Mouse (Mus musculus) adrenal gland, postnatal 36 days (tissue): Measurements from ENCODE around the gene Tmem30c. TPM values are rescaled to one million over a fixed set of nuclear protein-coding genes. Genes with fewer than 3 reads are reported as not detected.

Experiments used
- DNase-seq, 2 experiments: peaks; one replicate each; pipeline ENCODE4 v3.0.0; 2021; ENCODE audit warnings: mixed read lengths in 1 of 2
- long read RNA-seq, 2 experiments: library from polyadenylated mRNA; stranded (forward); transcript quantifications; one replicate each; pipeline ENCODE4 v2.0.0; 2021; ENCODE audit warnings: borderline sequencing depth in 2 of 2
- total RNA-seq, 2 experiments: library from RNA; stranded (reverse); gene quantifications; 2 replicates each; pipeline ENCODE4 v1.2.3; 2021

The Tmem30c gene
- total RNA-seq, result not detected
- long read RNA-seq, experiment 1, result 0 reads
- long read RNA-seq, experiment 2, result 0 reads

DNA sequence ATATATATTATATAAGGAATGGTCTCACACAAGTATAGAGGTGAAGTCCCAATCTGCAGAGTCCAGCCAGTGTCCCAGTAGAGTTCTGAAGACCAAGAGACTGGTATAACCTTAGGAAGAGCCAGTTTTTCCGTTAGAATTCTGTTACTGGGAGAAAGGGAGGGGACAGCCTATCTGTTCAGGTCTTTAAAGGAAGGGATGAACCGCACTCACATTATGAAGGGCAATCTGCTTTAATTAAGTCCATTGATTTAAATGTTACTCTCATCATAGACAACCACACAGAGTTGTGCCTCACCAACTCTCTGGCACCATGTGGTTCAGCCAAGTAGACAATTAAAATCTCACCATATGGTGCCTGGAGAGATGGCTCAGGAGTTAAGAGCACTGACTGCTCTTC lies at the start of gene Tmem30c:
Gene Tmem30c, minus strand, starts transcription at position 101 of the 400 bp plus-strand sequence.
- DNase-seq, result no peak

DNA sequence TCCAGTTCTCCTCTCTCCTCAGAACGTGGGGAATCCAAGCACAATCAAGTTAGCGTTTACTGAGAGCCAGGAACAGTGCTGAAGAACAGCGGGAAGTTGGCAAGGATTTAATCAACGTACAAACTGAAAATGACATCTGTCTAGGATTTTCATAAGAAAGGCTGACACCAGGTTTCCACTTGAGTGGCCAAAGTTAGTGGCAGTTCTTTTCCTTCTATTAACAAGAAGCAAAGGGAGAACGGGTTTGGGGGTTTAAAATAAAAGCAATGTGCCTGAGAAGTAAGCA lies 47.9 kb upstream of the Tmem30c start:
- no peak for DNase-seq

DNA sequence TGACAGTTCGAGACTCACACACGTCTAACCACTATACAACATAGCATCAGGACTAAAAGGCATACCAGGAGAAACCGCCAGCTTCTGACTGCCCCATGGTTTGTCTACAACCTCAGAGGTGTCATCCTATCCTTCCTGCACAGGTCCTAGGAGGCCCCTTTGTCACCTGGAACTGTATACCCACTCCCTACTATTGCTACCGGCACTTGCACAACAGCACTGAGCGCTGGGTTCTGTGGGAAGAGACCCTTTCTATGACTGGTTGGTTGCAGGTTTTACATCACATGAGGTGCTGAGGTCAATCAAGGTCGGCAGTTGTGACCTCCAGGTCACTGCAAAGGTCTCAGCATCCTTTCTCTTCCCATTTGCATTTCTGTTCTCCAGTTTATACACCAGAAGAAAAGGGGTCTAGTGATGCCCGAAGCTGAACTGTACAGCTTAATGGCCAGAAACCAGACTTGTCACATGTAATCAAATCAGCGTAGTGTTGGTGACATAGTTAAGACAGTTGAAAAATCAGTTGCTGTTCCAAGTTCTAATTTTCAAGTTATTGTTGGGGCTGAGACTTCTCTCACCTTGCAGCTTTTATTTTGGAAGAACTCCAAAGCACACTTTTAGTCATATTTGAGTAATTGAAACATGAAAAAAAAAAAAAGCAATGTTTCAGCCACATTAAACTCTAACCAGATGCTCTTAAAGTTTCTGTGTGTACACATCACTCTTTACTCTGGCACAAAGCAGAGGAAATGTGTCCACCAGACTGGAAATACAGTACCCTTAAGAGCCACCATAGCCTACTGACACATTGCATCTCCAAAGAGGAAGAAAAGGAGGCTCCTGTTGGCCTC lies 47.3 kb upstream of the Tmem30c start:
- DNase-seq, result no peak

DNA sequence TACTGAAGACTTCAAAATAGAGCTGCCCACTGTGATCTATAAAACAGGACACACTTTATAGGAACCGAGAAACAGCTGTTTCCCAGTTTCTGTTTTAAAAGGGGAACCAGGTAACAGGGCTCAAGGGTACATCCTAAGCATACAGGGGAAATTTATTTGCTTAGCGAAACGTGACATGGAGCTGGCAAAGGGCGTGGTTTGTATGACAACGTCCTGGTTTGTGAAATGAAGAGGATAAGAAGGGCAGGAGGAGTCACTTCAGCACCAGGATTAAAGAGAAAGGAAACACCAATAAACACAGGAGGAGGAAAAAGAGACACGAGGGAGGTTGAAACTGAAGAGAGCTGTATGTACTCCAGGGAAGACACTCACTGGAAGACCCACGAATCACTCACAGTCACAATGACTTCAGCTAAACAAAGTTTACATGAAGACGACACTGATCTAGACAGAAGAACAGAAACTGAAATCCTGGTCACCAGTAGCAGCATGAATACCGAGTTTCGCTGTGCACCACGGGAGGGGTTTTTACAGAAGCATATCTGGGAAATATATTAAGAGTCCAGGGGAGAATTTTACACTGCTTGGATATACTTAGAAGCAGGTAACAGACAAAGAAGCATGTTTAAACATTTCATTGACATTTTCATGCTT lies 44.2 kb upstream of the Tmem30c start:
- DNase-seq, result peak in 1 of 2 experiments; percentile 41

DNA sequence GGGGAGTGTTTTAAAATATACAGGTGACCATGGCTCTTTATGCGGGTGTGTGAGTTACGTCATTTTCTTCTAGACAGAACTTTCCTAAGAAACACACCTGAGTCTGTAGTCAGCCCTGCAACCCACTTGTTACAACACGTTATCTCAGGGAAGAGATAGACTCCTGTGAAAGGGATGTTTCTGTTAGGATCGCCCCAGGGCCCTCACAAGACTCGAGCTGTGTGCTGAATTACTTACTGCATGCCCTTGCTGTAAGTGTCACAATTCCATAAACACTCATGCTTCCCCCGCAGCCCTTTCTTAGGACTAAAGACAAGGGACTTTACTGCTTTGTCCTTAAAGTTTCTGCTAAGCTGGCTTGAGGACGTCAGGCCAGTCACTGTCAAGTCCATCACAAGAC lies 39.6 kb upstream of the Tmem30c start:
- no peak for DNase-seq

DNA sequence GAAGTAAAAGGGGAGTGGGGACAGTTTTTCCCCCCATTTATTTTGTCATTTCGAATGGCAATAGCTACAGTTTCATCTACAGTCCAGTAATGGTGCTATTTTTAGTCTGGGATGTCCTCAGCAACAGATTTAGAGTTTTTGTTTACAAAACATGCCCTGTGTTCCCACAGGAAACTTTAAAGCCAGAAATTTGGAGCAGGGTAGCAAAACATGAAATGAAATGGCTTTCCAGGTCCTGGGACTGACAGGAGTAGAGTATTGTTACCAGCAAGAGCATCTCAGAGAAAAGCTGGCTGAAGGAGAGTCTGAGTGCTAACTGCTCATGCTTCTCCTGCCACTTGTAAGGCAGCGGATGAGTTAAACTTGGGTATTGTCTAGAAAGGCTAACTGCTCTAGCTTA lies 37.4 kb upstream of the Tmem30c start:
- no peak for DNase-seq

DNA sequence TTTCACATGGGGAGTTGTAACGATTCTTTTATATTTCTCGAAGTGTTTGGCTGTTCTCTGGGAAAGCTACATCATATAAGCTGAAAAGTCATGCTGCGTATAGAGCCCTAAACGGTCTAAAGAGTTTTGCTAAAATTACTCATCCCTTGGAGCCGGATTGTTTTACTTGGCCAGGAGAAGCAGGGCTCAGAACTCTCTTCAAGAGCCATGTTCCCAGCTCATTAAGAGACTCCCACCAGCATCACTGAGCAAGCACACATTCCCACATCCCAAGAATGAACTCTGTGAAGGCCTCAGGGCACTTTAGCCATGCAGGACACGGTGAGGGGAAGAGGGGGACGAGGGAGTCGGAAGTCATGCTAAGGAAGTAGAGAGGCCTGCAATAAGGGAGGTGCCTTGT lies 36.4 kb upstream of the Tmem30c start:
- no peak for DNase-seq

DNA sequence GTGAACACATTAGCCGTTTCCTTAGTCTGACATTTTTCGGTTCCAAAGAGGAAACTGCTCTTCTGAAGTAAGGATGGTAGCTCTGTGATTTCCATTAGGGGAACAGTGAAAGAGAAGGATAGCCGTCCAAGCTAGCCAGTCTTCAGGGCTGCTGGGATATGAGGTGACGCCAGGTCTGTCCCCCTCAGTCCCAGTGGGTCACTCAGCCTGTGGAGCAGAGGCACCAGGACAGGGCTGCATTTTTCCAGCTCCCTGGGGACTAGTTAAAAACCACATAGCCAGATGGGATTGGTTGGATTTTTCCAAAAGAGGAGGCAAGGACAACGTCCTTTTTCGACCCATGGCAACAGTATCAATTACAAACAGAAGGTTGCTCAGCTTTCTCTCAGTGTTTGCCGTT lies 34.3 kb upstream of the Tmem30c start:
- no peak for DNase-seq

DNA sequence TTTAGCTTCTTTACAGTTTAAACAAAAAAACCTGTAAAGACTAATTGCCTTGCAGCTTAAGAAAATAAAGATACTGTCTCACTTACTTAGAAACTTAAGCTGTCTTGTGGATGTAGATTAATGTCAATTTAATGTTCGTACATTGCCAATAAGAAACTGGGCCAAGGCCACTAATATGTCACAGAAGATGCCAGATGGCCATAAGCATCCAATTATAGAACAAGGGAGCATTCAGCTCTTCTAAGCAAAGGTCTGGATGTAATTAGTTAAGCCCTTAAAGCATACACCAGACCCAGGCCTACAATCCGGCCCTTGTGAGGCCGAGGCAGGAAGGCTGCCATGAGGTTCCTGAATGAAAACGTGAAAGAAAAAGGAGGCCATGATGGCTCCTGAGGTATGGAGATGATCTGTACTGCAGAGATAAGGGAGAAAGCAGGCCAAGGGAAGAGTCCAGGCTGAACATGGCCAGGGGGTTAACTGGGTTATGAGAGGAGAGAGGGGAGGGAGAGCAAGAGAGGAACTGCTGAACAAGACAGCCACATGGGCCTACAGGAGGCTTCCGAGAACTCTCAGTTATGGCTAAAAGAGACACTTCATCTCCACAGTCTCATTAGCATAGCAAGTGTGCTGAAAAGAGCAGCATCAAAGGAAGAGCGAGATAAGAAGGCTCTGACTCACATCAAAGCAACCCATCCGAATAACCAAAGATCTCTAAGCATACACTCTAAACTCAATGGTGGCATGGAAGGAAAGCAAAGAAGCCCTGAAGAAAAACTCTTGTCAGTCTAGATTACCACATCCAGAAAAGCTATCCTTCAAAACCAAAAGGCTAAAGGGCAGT lies 26.8 kb upstream of the Tmem30c start:
- DNase-seq, result no peak

DNA sequence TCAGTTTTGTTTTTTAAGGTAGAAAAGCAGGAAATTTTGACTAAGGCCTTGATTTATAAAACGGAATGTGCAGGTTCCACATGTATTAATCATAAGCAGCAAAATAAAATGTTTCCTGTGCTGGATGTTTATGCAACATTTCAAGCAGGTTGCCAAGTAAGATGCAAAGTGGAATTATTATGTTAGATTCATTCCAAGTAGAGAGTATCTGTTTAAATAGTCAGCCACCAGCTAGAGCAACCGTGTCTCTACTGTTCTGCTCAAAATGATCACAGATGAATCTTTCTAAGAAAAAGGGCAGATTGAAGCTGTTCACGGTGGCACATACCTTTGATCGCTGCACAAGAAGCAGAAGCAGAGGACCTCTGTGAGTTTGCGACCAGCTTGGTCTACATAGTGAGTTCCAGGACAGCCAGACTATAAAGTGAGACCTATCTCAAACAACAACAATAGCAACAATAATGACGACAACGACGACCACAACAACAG lies 26.0 kb upstream of the Tmem30c start:
- no peak for DNase-seq

DNA sequence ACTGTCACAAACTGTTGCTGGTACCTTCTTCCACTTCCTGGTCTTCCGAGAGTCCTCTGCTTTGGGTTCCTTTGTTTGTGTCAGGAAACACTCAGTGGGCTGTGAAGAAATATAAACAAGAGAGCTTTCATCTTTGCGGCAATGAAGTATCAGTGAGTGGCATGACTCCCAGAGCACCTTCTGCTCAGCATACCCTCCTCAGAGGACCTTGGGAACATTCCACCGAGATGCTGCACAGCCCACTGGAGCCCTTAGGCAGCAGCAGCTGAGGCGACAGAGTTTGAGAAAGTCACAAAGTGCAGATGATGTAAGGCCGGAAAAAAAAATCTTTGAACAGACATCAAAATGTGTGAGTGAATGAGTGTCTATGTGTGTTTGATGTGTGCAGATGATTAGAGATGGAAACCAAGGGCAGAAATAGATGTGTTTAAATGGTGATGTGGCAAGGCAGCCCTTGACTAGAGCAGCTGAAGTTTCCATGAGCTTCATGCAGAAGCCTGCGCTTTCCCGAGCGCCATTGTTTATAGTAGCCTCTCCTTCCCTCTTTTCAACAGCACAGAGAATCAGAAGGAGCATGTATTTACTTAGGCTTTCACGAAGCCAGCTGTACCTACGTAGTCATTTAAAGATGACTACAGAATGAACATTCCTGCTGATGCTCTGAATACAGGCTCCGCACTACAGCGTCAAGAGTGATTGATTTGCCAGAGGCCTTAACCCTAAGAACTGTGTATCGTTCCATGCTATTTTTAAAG lies 25.4 kb upstream of the Tmem30c start:
- DNase-seq, result peak in 1 of 2 experiments; percentile 33

DNA sequence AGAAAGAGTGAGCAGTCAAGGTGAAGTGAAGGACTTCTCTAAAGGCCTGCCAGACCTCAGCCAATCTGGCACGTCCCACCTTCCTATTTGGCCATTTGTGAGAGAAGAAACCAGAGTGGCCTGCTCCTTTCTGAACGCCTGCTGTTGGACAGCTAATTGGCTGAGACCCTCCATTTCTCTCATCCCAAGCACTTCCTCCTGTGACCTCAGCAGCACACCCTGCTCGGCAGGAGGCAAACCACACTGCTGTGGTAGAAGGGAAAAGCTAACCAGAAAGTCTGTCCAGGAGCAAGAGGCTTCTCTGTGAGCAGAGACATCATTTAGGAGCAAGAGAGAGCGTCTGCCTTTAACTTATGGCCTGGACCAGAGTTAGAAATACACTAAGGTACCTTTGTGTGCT lies 24.5 kb upstream of the Tmem30c start:
- DNase-seq, result no peak

DNA sequence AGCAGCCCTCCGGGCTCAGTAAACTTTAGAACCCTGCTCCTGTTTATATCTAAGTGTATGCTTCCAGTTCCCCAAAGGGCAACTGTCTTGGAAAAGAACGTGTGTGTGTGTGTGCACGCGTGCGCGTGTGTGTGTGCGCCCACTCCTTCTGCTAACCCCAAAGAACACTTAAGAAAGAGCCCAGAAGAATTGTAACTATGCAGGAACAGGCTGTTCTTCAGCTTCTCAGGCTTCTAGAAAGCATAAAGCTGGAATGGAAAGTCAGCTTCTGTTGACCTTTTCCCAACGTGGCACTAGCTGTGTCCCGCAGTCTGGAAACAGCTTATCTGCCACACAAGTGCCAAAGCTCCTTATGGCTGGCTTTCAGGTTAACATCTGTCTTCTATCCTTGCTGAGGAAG lies 22.4 kb upstream of the Tmem30c start:
- DNase-seq, result no peak

DNA sequence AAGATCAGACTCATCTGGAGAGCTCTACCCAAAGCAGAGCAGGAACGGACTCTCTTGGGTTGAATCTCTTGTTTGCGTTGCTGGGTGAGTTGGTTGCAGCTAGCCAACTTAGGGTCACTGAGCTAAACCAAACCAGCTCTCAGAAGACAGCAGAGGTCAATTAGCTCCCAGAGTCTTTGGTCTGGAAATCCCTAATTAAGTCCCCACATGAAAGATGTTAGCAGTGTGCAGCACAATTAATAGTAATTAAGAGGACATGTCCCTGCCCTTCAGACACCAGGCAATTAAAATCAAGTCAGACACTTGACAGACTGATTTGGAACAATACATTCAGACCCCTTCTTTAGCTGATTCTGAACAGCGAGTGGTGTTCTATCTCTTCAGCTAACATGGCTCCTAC lies 21.6 kb upstream of the Tmem30c start:
- no peak for DNase-seq

DNA sequence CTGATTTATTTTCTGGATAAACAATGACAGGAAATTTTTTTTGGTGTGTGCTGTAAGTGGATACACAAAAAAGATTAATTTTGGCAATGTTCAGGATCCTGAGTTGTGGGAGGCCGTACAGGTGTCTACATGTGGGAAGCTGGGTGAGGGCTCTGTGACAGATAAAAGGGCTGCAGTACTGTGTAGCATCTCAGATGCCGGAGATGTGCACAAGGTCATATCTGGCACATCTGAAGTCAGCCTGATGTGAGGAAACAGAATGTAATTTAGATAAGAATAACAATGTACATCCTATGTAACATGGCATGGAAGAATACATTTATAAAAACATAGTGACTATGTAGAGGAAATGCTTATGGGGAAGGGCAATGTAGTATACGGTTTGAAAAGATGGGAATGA lies 20.8 kb upstream of the Tmem30c start:
- no peak for DNase-seq

DNA sequence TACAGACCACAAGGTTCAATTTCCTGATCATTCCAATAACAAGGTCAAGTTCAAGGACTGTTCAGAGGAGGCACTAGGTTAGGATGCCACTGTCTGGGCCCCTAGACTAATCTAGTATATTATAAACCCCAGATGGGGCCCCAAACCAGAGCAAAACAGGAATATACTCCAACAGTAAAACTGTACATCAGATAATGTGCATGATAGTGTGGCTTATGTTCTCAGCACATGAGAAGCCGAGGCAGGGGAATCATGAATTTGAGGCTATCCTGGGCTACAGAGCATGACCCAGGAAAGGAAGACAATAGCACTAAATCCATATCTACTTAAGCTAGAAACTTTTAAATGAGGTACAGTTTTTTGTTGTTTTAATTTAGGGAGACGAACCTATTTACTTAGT lies 19.5 kb upstream of the Tmem30c start:
- DNase-seq, result no peak

DNA sequence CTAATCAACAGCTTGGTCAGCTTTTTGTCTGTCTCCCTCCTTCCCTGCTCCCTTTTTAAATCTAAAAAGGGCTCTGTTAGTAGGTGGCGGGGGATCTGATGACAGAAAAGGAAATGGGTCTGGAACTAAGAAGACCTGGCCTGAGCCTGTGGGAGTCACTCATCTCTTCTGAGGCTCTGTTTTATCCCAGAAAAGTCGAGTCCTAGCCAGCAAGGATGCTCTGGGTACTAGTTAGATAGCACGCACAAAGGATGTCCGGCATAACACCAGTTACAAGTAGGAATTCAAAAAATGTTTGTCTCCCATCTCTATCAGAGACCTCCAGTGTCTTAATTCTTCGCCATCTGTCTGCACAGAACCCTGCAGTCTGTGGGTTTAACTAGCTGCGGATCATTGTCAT lies 12.8 kb upstream of the Tmem30c start:
- DNase-seq, result no peak

DNA sequence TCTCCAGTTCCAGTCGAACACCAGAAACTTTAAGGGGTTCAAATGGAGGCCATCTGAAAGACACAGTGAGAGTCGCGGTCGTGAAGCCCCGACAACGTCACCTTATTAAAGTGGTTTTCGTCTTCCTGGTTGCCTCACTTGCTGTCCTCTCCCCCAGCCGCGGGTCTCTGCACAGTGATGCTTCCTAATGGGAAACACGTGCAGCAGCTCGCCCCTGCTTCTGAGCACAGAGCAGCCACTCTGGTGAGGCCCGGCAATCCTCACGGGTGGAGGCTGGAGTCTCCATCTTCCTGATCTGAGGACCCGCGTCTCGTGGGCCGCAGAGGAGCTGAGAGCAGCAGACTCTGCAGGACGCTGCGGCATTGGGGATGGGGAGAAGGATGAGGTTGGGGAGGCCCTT lies 11.1 kb upstream of the Tmem30c start:
- DNase-seq, result no peak

DNA sequence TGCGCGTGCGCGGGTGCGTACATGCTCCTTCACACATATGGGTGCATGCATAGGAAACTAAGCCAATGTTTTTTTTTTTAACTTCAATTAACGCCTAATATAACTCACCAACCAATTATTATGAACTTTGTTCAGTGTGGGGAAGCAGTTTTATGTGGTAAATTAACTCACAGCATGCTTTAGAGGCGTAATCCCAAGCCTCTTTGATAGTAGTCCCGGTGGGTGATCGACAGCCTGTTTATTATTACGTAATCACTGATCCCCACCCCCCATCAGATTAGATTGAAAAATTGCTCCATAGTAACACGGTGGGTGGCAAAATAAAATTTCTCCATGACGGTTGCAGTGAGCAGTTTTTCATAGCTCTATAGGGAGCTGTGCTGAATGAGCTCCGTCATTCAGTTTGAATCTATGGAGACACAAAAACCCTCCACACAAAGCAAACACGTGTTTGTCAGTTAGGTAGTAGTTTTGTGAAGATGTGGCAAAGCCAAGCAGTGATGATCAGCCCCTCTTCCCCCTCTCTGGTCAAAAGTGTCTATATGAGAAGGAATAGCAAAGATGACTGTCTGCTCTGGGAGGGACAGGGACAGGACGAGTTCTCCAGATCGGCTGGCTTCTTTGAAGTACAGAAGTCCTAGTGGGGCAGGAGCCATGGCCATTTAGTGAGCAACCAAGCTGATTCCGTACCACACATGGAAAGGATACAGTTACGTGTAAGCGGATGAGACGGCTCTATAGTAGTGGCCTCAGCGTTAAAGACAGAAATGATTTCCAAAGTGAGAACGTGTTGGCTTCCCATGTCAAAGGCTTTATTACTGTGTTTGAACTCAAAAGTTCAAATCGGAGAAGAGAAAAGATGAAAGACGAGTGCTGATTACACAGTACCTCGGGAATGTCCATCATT lies 10.4 kb upstream of the Tmem30c start:
- no peak for DNase-seq

DNA sequence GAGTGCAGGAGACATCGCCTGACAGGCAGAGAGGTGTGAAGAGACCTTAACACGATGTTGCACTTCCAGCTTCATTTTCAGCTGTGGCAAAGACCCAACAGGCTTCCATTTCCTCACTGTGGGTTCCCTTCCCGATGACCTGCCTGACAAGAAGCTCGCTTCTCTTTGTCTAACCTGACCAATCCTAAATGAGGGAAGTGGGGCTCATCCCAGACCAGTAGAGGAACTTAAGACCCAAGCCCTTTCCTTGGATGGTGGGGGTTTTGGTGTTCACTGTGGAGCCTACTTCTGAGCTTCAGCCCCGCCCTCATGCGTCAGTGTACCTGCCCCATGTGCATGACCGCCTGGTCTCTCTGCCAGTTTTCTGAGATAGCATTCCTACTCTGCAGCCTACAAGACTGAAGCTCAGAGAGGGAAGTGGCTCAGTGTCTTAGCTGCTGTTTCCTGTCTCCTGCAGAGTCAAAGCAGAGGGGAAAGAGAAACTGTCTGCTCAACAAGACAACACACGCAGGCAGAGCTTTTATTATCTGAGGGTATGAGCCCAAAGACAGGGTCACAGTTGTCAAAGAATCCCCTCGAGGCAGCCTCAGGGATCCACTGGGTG lies 8.9 kb upstream of the Tmem30c start:
- peak in 1 of 2 experiments; percentile 13 for DNase-seq
